Mouse (Mus musculus): ENCODE measurements at regions not wholly inside any gene's neighbourhood (a gene's known extent, or its start where the extent isn't known, plus 50 kb on each side); places are given as distances from the start of the nearest gene placed in this dataset.
"Not testable (repeated sequence)": the region's sequence is repeated elsewhere in the genome, so short reads cannot be mapped to it uniquely, and the experiment has no call there.

- Histone ChIP-seq H3K9ac (replicated peaks; ENCODE audit: low read depth, low read length) (no peak overlapping the region), H3K4me1 (ENCODE audit: control insufficient read depth, insufficient read depth) (no peaks in the 10 kb centered on the region), H3K9me3 (replicated peaks; ENCODE audit: control insufficient read depth, low read length) (no peaks in the 10 kb centered on the region), H3K4me2 (ENCODE audit: low read depth, low read length) (no peak overlapping the region), H3K4me3 (ENCODE audit: low read depth, low read length) (no peak overlapping the region), H3K36me3 (replicated peaks; ENCODE audit: control insufficient read depth, insufficient read depth, low read length) (no peaks in the 10 kb centered on the region), H3K27ac (ENCODE audit: low read depth) (no peak overlapping the region), H3K27me3 (ENCODE audit: control insufficient read depth, insufficient read depth, low read length) (no peaks in the 10 kb centered on the region)
- WGBS: 31% methylated on average over 2 of the region's 2 CpGs
- DNase-seq (ENCODE audit: low spot score): no peak
- ATAC-seq (ENCODE audit: insufficient read depth, low read depth): no peak
- TF ChIP-seq EP300 (IDR thresholded peaks at IDR 0.05; ENCODE audit: low read depth): no peak
- TF ChIP-seq CTCF (IDR thresholded peaks at IDR 0.05; ENCODE audit: low read depth): no peak
Observed at GRCm38 (mm10) chr1:47217088-47217487, 324.4 kb upstream of the Slc39a10 start.

GRCm38 (mm10) chr1:47216419-47217002 lies 323.9 kb upstream of the Slc39a10 start:
- no peaks in the 10 kb centered on the region for H3K4me1 ChIP-seq (ENCODE audit: control insufficient read depth, insufficient read depth)
- DNase-seq (ENCODE audit: low spot score): no peak
- no peaks in the 10 kb centered on the region for H3K9me3 ChIP-seq (replicated peaks; ENCODE audit: control insufficient read depth, low read length)
- TF ChIP-seq EP300 (IDR thresholded peaks at IDR 0.05; ENCODE audit: low read depth) (no peak), CTCF (IDR thresholded peaks at IDR 0.05; ENCODE audit: low read depth) (no peak)
- H3K27me3 ChIP-seq (ENCODE audit: control insufficient read depth, insufficient read depth, low read length): no peaks in the 10 kb centered on the region
- no peak overlapping the region for H3K4me3 ChIP-seq (ENCODE audit: low read depth, low read length)
- no peak overlapping the region for H3K4me2 ChIP-seq (ENCODE audit: low read depth, low read length)
- no peak for ATAC-seq (ENCODE audit: insufficient read depth, low read depth)
- no peak overlapping the region for H3K27ac ChIP-seq (ENCODE audit: low read depth)
- H3K9ac ChIP-seq (replicated peaks; ENCODE audit: low read depth, low read length): no peak overlapping the region
- WGBS: 55% methylated on average over 2 of the region's 2 CpGs
- no peaks in the 10 kb centered on the region for H3K36me3 ChIP-seq (replicated peaks; ENCODE audit: control insufficient read depth, insufficient read depth, low read length)

GRCm38 (mm10) chr1:47213476-47213875 lies 320.8 kb upstream of the Slc39a10 start:
- Histone ChIP-seq H3K4me3 (ENCODE audit: low read depth, low read length) (no peak overlapping the region), H3K9ac (replicated peaks; ENCODE audit: low read depth, low read length) (no peak overlapping the region), H3K36me3 (replicated peaks; ENCODE audit: control insufficient read depth, insufficient read depth, low read length) (no peaks in the 10 kb centered on the region), H3K27me3 (ENCODE audit: control insufficient read depth, insufficient read depth, low read length) (no peaks in the 10 kb centered on the region), H3K9me3 (replicated peaks; ENCODE audit: control insufficient read depth, low read length) (no peaks in the 10 kb centered on the region), H3K27ac (ENCODE audit: low read depth) (no peak overlapping the region), H3K4me1 (ENCODE audit: control insufficient read depth, insufficient read depth) (no peaks in the 10 kb centered on the region), H3K4me2 (ENCODE audit: low read depth, low read length) (no peak overlapping the region)
- ATAC-seq (ENCODE audit: insufficient read depth, low read depth) (no peak), DNase-seq (ENCODE audit: low spot score) (no peak)
- no peak for TF ChIP-seq EP300 (IDR thresholded peaks at IDR 0.05; ENCODE audit: low read depth)
- no peak for TF ChIP-seq CTCF (IDR thresholded peaks at IDR 0.05; ENCODE audit: low read depth)
- WGBS: 84% methylated on average over 5 of the region's 5 CpGs

GRCm38 (mm10) chr1:47193001-47193400 lies 300.3 kb upstream of the Slc39a10 start:
- no peak for DNase-seq (ENCODE audit: low spot score)
- Histone ChIP-seq H3K36me3 (replicated peaks; ENCODE audit: control insufficient read depth, insufficient read depth, low read length) (no peaks in the 10 kb centered on the region), H3K4me3 (ENCODE audit: low read depth, low read length) (no peak overlapping the region), H3K27me3 (ENCODE audit: control insufficient read depth, insufficient read depth, low read length) (no peaks in the 10 kb centered on the region), H3K4me1 (ENCODE audit: control insufficient read depth, insufficient read depth) (no peaks in the 10 kb centered on the region), H3K4me2 (ENCODE audit: low read depth, low read length) (no peak overlapping the region), H3K27ac (ENCODE audit: low read depth) (no peak overlapping the region), H3K9me3 (replicated peaks; ENCODE audit: control insufficient read depth, low read length) (no peaks in the 10 kb centered on the region), H3K9ac (replicated peaks; ENCODE audit: low read depth, low read length) (no peak overlapping the region)
- 61% methylated on average over 4 of the region's 4 CpGs for WGBS
- TF ChIP-seq CTCF (IDR thresholded peaks at IDR 0.05; ENCODE audit: low read depth): no peak
- no peak for TF ChIP-seq EP300 (IDR thresholded peaks at IDR 0.05; ENCODE audit: low read depth)
- no peak for ATAC-seq (ENCODE audit: insufficient read depth, low read depth)

GRCm38 (mm10) chr1:47164417-47164816 lies 271.8 kb upstream of the Slc39a10 start:
- Histone ChIP-seq H3K9me3 (replicated peaks; ENCODE audit: control insufficient read depth, low read length) (no peaks in the 10 kb centered on the region), H3K4me2 (ENCODE audit: low read depth, low read length) (no peak overlapping the region), H3K4me1 (ENCODE audit: control insufficient read depth, insufficient read depth) (no peaks in the 10 kb centered on the region), H3K4me3 (ENCODE audit: low read depth, low read length) (no peak overlapping the region), H3K27me3 (ENCODE audit: control insufficient read depth, insufficient read depth, low read length) (no peaks in the 10 kb centered on the region), H3K27ac (ENCODE audit: low read depth) (no peak overlapping the region), H3K36me3 (replicated peaks; ENCODE audit: control insufficient read depth, insufficient read depth, low read length) (no peaks in the 10 kb centered on the region), H3K9ac (replicated peaks; ENCODE audit: low read depth, low read length) (no peak overlapping the region)
- ATAC-seq (ENCODE audit: insufficient read depth, low read depth): no peak
- TF ChIP-seq EP300 (IDR thresholded peaks at IDR 0.05; ENCODE audit: low read depth) (no peak), CTCF (IDR thresholded peaks at IDR 0.05; ENCODE audit: low read depth) (no peak)
- no peak for DNase-seq (ENCODE audit: low spot score)
- 70% methylated on average over 3 of the region's 3 CpGs for WGBS

- 75% methylated on average over 1 of the region's 1 CpGs for WGBS
- no peak for TF ChIP-seq CTCF (IDR thresholded peaks at IDR 0.05; ENCODE audit: low read depth)
- no peak for TF ChIP-seq EP300 (IDR thresholded peaks at IDR 0.05; ENCODE audit: low read depth)
- H3K27me3 ChIP-seq (ENCODE audit: control insufficient read depth, insufficient read depth, low read length): no peaks in the 10 kb centered on the region
Observed at GRCm38 (mm10) chr1:47163808-47164410, 271.3 kb upstream of the Slc39a10 start.

GRCm38 (mm10) chr1:47130031-47130430 lies 237.4 kb upstream of the Slc39a10 start:
- H3K27ac ChIP-seq (ENCODE audit: low read depth); DNase-seq (ENCODE audit: low spot score); H3K9me3 ChIP-seq (replicated peaks; ENCODE audit: control insufficient read depth, low read length); H3K4me2 ChIP-seq (ENCODE audit: low read depth, low read length); H3K36me3 ChIP-seq (replicated peaks; ENCODE audit: control insufficient read depth, insufficient read depth, low read length); ATAC-seq (ENCODE audit: insufficient read depth, low read depth); H3K27me3 ChIP-seq (ENCODE audit: control insufficient read depth, insufficient read depth, low read length); H3K4me3 ChIP-seq (ENCODE audit: low read depth, low read length); H3K9ac ChIP-seq (replicated peaks; ENCODE audit: low read depth, low read length); H3K4me1 ChIP-seq (ENCODE audit: control insufficient read depth, insufficient read depth): not testable (repeated sequence)

More at GRCm38 (mm10) chr1:47163808-47164410, 271.3 kb upstream of the Slc39a10 start:
- Histone ChIP-seq H3K9ac (replicated peaks; ENCODE audit: low read depth, low read length) (no peak overlapping the region), H3K36me3 (replicated peaks; ENCODE audit: control insufficient read depth, insufficient read depth, low read length) (no peaks in the 10 kb centered on the region), H3K4me2 (ENCODE audit: low read depth, low read length) (no peak overlapping the region), H3K9me3 (replicated peaks; ENCODE audit: control insufficient read depth, low read length) (no peaks in the 10 kb centered on the region), H3K4me1 (ENCODE audit: control insufficient read depth, insufficient read depth) (no peaks in the 10 kb centered on the region), H3K4me3 (ENCODE audit: low read depth, low read length) (no peak overlapping the region), H3K27ac (ENCODE audit: low read depth) (no peak overlapping the region)
- no peak for DNase-seq (ENCODE audit: low spot score)
- ATAC-seq (ENCODE audit: insufficient read depth, low read depth): no peak
